Mouse (Mus musculus) embryonic facial prominence, embryonic 11.5 days (tissue): ENCODE data around the gene Gpr156. TPM values are rescaled to one million over a fixed set of nuclear protein-coding genes. Genes with fewer than 3 reads are reported as not detected.

Experiments
- ATAC-seq: fragments of 200-750 bp; cut with Nextera tagmentation; replicated peaks from 2 replicates; pipeline ENCODE4 v1.8.0; 2017; ENCODE audit warnings: low read depth; ENCODE audit not compliant: insufficient number of reproducible peaks, low FRiP score, low TSS enrichment
- DNase-seq: peaks from one replicate; pipeline ENCODE4 v3.0.0-alpha.2; 2015; ENCODE audit warnings: low spot score
- H3K27ac ChIP-seq: fragments of 300-500 bp; sonication (generic); replicated peaks from 2 replicates; pipeline ENCODE4 v1.5.1; 2014; ENCODE audit warnings: mild to moderate bottlenecking, low read depth, low read length, control low read depth
- H3K27me3 ChIP-seq: fragments of 300-500 bp; sonication (generic); 2 replicates; pipeline ENCODE4 v1.6.1; 2014; ENCODE audit warnings: mild to moderate bottlenecking, low read length, moderate library complexity, mixed read lengths; ENCODE audit not compliant: control insufficient read depth, insufficient read depth
- H3K36me3 ChIP-seq: fragments of 300-500 bp; sonication (generic); replicated peaks from 2 replicates; pipeline ENCODE4 v1.6.1; 2014; ENCODE audit warnings: low read depth, mild to moderate bottlenecking, low read length, moderate library complexity, mixed read lengths; ENCODE audit not compliant: control insufficient read depth, insufficient read depth
- H3K4me1 ChIP-seq: fragments of 300-500 bp; sonication (generic); 2 replicates; pipeline ENCODE4 v1.6.1; 2014; ENCODE audit warnings: low read length, mixed read lengths; ENCODE audit not compliant: control insufficient read depth, insufficient read depth
- H3K4me2 ChIP-seq: fragments of 300-500 bp; sonication (generic); 2 replicates; pipeline ENCODE4 v1.6.1; 2014; ENCODE audit warnings: low read depth, mild to moderate bottlenecking, control low read depth, low read length, moderate library complexity
- H3K4me3 ChIP-seq: fragments of 300-500 bp; sonication (generic); 2 replicates; pipeline ENCODE4 v1.5.1; 2014; ENCODE audit warnings: low read depth, low read length, control low read depth
- H3K9ac ChIP-seq: fragments of 300-500 bp; sonication (generic); replicated peaks from 2 replicates; pipeline ENCODE4 v1.6.1; 2014; ENCODE audit warnings: mild to moderate bottlenecking, control low read depth, low read length
- H3K9me3 ChIP-seq: fragments of 300-500 bp; sonication (generic); replicated peaks from 2 replicates; pipeline ENCODE4 v1.6.1; 2016; ENCODE audit warnings: mild to moderate bottlenecking, low read length, inconsistent platforms, mixed read lengths; ENCODE audit not compliant: control insufficient read depth
- WGBS: fragments of 180-500 bp; shearing (Covaris S2); extraction: QIAGEN DNeasy Blood & Tissue Kit; methylation state at CpG from one replicate; pipeline ENCODE4 v1.1.7; 2014; 5-methylcytosine and 5-hydroxymethylcytosine counted together
- polyA plus RNA-seq: library from polyadenylated mRNA; unstranded; fragments of >200 nt; fragmentation: Nextera tagmentation; extraction: Ambion mirVana; gene quantifications from 2 replicates; pipeline ENCODE4 v1.2.1, GENCODE M21; 2014

The Gpr156 gene
- 1.5 and 1.7 TPM in 2 replicates for polyA plus RNA-seq

GRCm38 (mm10) chr16:37916138-37916817 lies at the start of gene Gpr156:
Gene Gpr156 (plus strand): TSS chr16:37916496.
- Histone ChIP-seq H3K4me2 (peak within 1 kb of the TSS; percentile 81), H3K9ac (peak within 1 kb of the TSS; percentile 63), H3K9me3 (no peaks in the 10 kb centered on the region), H3K4me3 (peak within 1 kb of the TSS; percentile 47), H3K4me1 (no peaks in the 10 kb centered on the region), H3K36me3 (no peaks in the 10 kb centered on the region), H3K27me3 (no peaks in the 10 kb centered on the region), H3K27ac (no peak within 1 kb of the TSS)
- peak; percentile 79 for ATAC-seq
- DNase-seq = peak; percentile 61
- 3% methylated on average over 51 of the region's 53 CpGs for WGBS

DNA sequence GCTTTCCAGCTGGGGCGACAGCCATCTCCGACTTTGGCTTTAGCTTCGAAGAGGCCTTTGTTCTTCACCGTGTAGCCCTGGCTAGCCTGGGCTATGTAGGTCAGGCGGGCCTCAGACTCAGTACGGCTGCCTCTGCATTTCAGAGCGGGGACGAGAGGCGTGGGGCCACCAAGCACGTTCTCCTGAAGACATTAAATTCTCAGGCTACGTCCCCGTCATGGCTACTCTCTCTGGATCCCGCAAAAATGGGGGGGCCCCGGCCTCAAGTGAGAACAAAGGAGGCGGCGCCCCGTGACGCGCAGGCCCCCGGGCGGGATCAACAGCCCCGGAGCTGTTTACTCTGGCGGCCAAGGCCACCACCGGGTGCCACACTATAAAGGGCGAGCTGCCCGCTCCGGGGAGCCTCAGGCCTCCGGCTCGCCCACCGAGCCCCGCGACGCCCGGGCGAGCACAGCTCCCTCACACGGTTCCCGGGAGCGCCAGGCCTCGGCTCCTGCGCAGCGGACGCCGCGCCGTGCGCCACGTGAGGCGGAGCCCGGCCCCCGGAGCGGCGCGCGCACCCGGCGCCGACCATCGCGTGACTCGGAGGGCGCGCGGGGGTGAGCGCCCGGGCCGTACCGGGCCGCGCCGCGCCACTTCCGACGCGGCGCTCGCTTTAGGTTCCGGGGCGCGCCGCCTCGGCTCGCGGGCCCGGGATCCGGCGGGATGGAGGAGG lies 48.3 kb upstream of the Gpr156 start, which contains the start of gene Lrrc58:
Gene Lrrc58, plus strand, starts transcription at position 599 of the 715 bp plus-strand sequence.
- DNase-seq = peak; percentile 91

GRCm38 (mm10) chr16:37868506-37869469 lies 47.5 kb upstream of the Gpr156 start:
- ATAC-seq = peak; percentile 69
- DNase-seq = peak; percentile 58

More for the DNA sequence above, 48.3 kb upstream of the Gpr156 start, which contains the start of gene Lrrc58:
- Histone ChIP-seq H3K27me3 (no peaks in the 10 kb centered on the region), H3K27ac (peak within 1 kb of the TSS; percentile 99), H3K9me3 (no peaks in the 10 kb centered on the region), H3K4me3 (peak within 1 kb of the TSS; percentile 95), H3K9ac (peak within 1 kb of the TSS; percentile 99), H3K4me1 (no peaks in the 10 kb centered on the region), H3K36me3 (no peaks in the 10 kb centered on the region), H3K4me2 (peak within 1 kb of the TSS; percentile 78)
- WGBS = under 1% methylated on average over 78 of the region's 86 CpGs
- peak; percentile 87 for ATAC-seq

DNA sequence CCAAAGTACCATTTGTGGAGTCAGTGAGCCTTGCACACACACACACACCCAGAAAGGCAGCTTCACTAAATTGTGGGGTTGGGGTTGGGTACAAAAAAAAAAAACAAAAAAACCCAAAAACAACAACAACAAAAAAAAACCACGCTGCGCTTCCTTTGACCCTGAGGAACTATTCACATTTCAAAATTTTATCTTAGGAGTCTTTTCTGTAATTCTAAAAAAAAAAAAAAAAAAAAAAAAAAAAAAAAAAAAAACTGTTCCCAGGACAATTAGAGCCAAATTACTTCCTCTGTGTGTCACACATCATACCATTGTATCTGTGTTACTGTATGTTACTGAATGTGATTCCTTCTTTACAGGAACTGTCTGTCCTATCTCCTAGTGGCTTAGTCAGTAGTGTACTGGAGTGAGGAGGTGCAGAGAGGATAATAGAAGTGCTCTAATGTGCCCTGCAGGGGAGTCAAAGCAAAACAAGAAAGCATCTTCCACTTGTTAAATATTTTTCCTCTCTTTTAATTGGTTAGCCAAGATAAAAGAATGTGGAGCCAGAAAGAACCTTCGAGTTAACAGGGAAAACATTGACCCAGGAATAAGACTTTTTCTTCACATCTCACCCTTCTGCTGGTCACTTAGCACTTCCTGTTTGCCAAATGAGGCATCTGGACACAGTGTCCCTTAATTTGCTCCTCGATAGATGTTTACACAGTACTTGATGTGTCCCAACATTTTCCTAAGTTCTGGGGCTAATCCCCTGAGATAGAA lies 46.6 kb upstream of the Gpr156 start:
- Histone ChIP-seq H3K27me3 (no peaks in the 10 kb centered on the region), H3K4me1 (no peaks in the 10 kb centered on the region), H3K4me2 (peak overlapping the region; percentile 78), H3K4me3 (peak overlapping the region; percentile 95), H3K9ac (peak overlapping the region; percentile 99), H3K36me3 (no peaks in the 10 kb centered on the region), H3K27ac (peak overlapping the region; percentile 99; the same call in 1 of the 2 replicates), H3K9me3 (no peaks in the 10 kb centered on the region)
- WGBS = 27% methylated on average over 4 of the region's 4 CpGs
- DNase-seq (no peak), ATAC-seq (no peak)

More at GRCm38 (mm10) chr16:37868506-37869469, 47.5 kb upstream of the Gpr156 start:
- no peaks in the 10 kb centered on the region for H3K4me1 ChIP-seq
- peak overlapping the region; percentile 99 for H3K27ac ChIP-seq
- H3K4me2 ChIP-seq = peak overlapping the region; percentile 78
- H3K9me3 ChIP-seq = no peaks in the 10 kb centered on the region
- no peaks in the 10 kb centered on the region for H3K36me3 ChIP-seq
- under 1% methylated on average over 77 of the region's 87 CpGs for WGBS
- H3K4me3 ChIP-seq = peak overlapping the region; percentile 95
- H3K27me3 ChIP-seq = no peaks in the 10 kb centered on the region
- H3K9ac ChIP-seq = peak overlapping the region; percentile 99

DNA sequence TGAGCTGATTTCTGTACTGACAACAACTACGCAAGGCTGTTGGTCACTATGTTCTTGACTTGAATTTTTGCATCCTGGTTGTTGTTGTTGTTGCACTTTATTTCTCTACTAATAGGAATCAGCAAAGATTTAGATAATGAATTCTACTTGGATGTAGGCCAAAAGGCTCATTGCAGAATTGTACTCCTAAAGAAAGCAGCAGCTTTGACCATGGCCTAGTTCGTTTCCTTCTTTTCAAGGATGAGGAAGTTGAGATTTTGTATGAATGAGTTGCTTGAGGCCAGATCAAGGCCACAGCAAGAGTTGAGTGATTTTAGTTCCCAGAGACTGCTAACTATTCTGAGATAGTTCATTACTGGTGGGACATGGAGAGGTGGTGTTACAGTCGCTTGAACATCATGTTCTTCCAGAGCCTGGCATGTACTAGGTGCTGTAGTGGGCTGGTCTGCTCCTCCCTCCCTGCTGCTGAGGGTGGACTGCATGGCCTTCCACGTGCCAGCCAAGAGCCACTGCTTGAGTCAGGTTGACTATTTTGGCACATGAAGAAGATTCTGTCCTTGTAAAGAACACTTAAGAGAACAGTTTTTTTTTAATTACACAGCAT lies 45.1 kb upstream of the Gpr156 start:
- 95% methylated on average over 4 of the region's 4 CpGs for WGBS
- Histone ChIP-seq H3K27me3 (no peaks in the 10 kb centered on the region), H3K36me3 (no peaks in the 10 kb centered on the region), H3K27ac (no peak overlapping the region), H3K4me1 (no peaks in the 10 kb centered on the region), H3K9ac (no peak overlapping the region), H3K4me3 (no peak overlapping the region), H3K9me3 (no peaks in the 10 kb centered on the region), H3K4me2 (no peak overlapping the region)
- DNase-seq (no peak), ATAC-seq (no peak)

GRCm38 (mm10) chr16:37874501-37875235 lies 41.6 kb upstream of the Gpr156 start:
- 86% methylated on average over 4 of the region's 4 CpGs for WGBS
- H3K4me2 ChIP-seq = no peak overlapping the region
- H3K9ac ChIP-seq = no peak overlapping the region
- H3K4me3 ChIP-seq = no peak overlapping the region
- H3K27ac ChIP-seq = no peak overlapping the region
- ATAC-seq = no peak
- no peaks in the 10 kb centered on the region; the same call in 1 of the 2 replicates for H3K36me3 ChIP-seq
- no peak for DNase-seq
- no peaks in the 10 kb centered on the region for H3K9me3 ChIP-seq
- no peaks in the 10 kb centered on the region for H3K27me3 ChIP-seq
- H3K4me1 ChIP-seq = no peaks in the 10 kb centered on the region
